ENCODE assay signal across 31 mouse cellular contexts in the genomic region with DNA sequence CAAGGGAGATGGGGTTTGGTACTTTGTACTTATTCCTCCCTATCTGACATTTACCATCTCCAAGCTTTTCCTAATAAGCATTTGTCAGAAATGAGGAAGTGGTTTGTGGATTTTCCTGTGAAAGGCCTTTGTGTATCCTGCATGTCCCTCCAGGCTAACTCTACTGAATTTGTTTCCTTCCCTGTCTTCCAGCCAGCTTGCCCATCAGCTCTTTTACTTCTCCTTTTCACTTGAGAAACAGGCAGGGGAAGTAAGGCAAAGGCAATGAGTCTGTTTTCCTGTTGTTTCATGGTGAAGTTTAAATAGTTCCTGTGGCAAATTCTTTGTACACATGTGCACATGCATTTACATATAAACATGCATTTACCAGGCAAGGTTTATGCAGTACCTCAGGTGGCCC. TPM values are rescaled to one million over a fixed set of nuclear protein-coding genes. Genes with fewer than 3 reads are reported as not detected.
DNase-seq lines count a peak whose midpoint lies in the region; ATAC-seq and TF ChIP-seq lines count a peak whose summit lies in the region.
"Had no signal": no experiment of that assay in that cellular context is flagged by ENCODE, and none has a peak within 500 bp of the region (broad histone marks: within the 10 kb centered on the region; RNA-seq: fewer than 3 reads in every experiment).

No protein-coding gene starts in this region.

- no peak for TF ChIP-seq CTCF in liver, adult 2 months (IDR thresholded peaks at IDR 0.05; ENCODE audit: low read depth, low read length)
- TF ChIP-seq CTCF in MEL (IDR thresholded peaks at IDR 0.05 in 2 of 3, conservative IDR thresholded peaks at IDR 0.05 in 1 of 3; ENCODE audit: control insufficient read depth in 1 of 3, insufficient read depth in 1 of 3, low read depth in 2 of 3, low read length in 3 of 3, poor library complexity in 1 of 3, severe bottlenecking in 1 of 3) = no peak

- no peak for TF ChIP-seq POLR2A in liver, adult 2 months (IDR thresholded peaks at IDR 0.05; ENCODE audit: extremely low read depth, insufficient read depth, low read length)
- no peak for TF ChIP-seq POLR2A in MEL (IDR thresholded peaks at IDR 0.05; ENCODE audit: control insufficient read depth in 1 of 2, insufficient read depth in 1 of 2, low read depth in 1 of 2, low read length in 2 of 2, poor library complexity in 1 of 2)

- no peaks in the 10 kb centered on the region for H3K27me3 ChIP-seq in liver, adult 2 months (ENCODE audit: control insufficient read depth, insufficient read depth, low read length)
- H3K27me3 ChIP-seq in liver, embryonic 11.5 days (replicated peaks; ENCODE audit: control insufficient read depth, insufficient read depth, low read length) = no peaks in the 10 kb centered on the region
- H3K27me3 ChIP-seq in MEL (ENCODE audit: control insufficient read depth in 1 of 2, insufficient read depth in 2 of 2, low read length in 2 of 2) = no peaks in the 10 kb centered on the region
- H3K27me3 ChIP-seq: hindbrain, embryonic 15.5 days; kidney, embryonic 15.5 days; limb, embryonic 12.5 days; liver, embryonic 12.5 days; midbrain, embryonic 15.5 days; neural tube, embryonic 12.5 days had no signal

- H3K4me1 ChIP-seq in liver, adult 2 months (ENCODE audit: control insufficient read depth, insufficient read depth, low read length) = no peaks in the 10 kb centered on the region
- H3K4me1 ChIP-seq in liver, embryonic 11.5 days (replicated peaks; ENCODE audit: control insufficient read depth, insufficient read depth, low read length) = no peaks in the 10 kb centered on the region
- H3K4me1 ChIP-seq in MEL (ENCODE audit: control insufficient read depth in 1 of 2, insufficient read depth in 2 of 2, low read length in 2 of 2) = no peaks in the 10 kb centered on the region
- H3K4me1 ChIP-seq: hindbrain, embryonic 10.5 days; hindbrain, embryonic 15.5 days; kidney, embryonic 15.5 days; limb, embryonic 12.5 days; liver, embryonic 12.5 days; midbrain, embryonic 10.5 days; midbrain, embryonic 15.5 days; neural tube, embryonic 12.5 days had no signal

- peak; percentile 23 for DNase-seq in liver, adult 2 months (ENCODE audit: extremely low read depth, low read depth, low spot score)
- no peak for DNase-seq in liver, embryonic 11.5 days (ENCODE audit: low spot score)
- DNase-seq in MEL (ENCODE audit: low read depth, low spot score) = peak; percentile 21
- no peak for DNase-seq in B cell, adult 2 months
- no peak for DNase-seq in adrenal gland, adult 8-10 months
- DNase-seq: adrenal gland, postnatal 10 days; cerebellum, adult 18-20 months; cerebellum, postnatal 10 days; forebrain, postnatal 0 days; gastrocnemius, postnatal 10 days; kidney, adult 11 months; kidney, postnatal 25 days; liver, postnatal 0 days; lung, postnatal 14 days; thymus, postnatal 25 days had no signal

- no peak for ATAC-seq in liver, embryonic 11.5 days (replicated peaks; ENCODE audit: low FRiP score)
- ATAC-seq in granulocyte monocyte progenitor cell, adult 5-6 weeks (replicated peaks; ENCODE audit: poor library complexity, severe bottlenecking) = peak; percentile 94
- peak; percentile 66; the same call in 1 of the 2 replicates for ATAC-seq in monocyte, adult 5-6 weeks (replicated peaks; ENCODE audit: insufficient number of reproducible peaks, low FRiP score, low TSS enrichment, poor library complexity, severe bottlenecking)
- ATAC-seq in frontal cortex, adult (ENCODE audit: low TSS enrichment) = no peak
- ATAC-seq: forebrain, postnatal 0 days; inflammation-experienced regulatory T-cells, adult 6 months; liver, embryonic 12.5 days; liver, postnatal 0 days; midbrain, embryonic 15.5 days had no signal

- H3K4me2 ChIP-seq in liver, embryonic 11.5 days = no peak overlapping the region
- H3K4me2 ChIP-seq: heart, embryonic 11.5 days; hindbrain, embryonic 15.5 days; kidney, embryonic 15.5 days; limb, embryonic 12.5 days; liver, embryonic 12.5 days; midbrain, embryonic 15.5 days; neural tube, embryonic 12.5 days had no signal

- no peak overlapping the region for H3K9ac ChIP-seq in liver, adult 2 months (ENCODE audit: low read depth, low read length)
- H3K9ac ChIP-seq in liver, embryonic 11.5 days (ENCODE audit: low read depth, low read length) = no peak overlapping the region
- H3K9ac ChIP-seq in MEL (ENCODE audit: control insufficient read depth, low read depth, low read length, poor library complexity, severe bottlenecking) = no peak overlapping the region
- H3K9ac ChIP-seq: forebrain, postnatal 0 days; hindbrain, embryonic 15.5 days; kidney, embryonic 15.5 days; limb, embryonic 12.5 days; liver, embryonic 12.5 days; liver, postnatal 0 days; midbrain, embryonic 15.5 days; neural tube, embryonic 12.5 days had no signal

- H3K36me3 ChIP-seq in liver, adult 2 months (ENCODE audit: control insufficient read depth, insufficient read depth, low read length) = no peaks in the 10 kb centered on the region
- no peaks in the 10 kb centered on the region for H3K36me3 ChIP-seq in liver, embryonic 11.5 days (ENCODE audit: control insufficient read depth, insufficient read depth, low read length)
- H3K36me3 ChIP-seq in MEL (ENCODE audit: control insufficient read depth in 1 of 2, insufficient read depth in 2 of 2, low read length in 2 of 2) = no peaks in the 10 kb centered on the region
- H3K36me3 ChIP-seq: hindbrain, embryonic 10.5 days; hindbrain, embryonic 15.5 days; kidney, embryonic 15.5 days; limb, embryonic 12.5 days; liver, embryonic 12.5 days; midbrain, embryonic 10.5 days; midbrain, embryonic 15.5 days; neural tube, embryonic 12.5 days had no signal

- no peak for TF ChIP-seq RAD21 in MEL (IDR thresholded peaks at IDR 0.05; ENCODE audit: low read depth, low read length)

- H3K79me2 ChIP-seq in liver, adult 2 months (ENCODE audit: control insufficient read depth, insufficient read depth, low read length) = no peaks in the 10 kb centered on the region
- no peaks in the 10 kb centered on the region for H3K79me2 ChIP-seq in MEL (ENCODE audit: control insufficient read depth, insufficient read depth, low read length, poor library complexity)

- H3K4me3 ChIP-seq in liver, adult 2 months (ENCODE audit: insufficient read depth, low read depth, low read length) = no peak overlapping the region
- no peak overlapping the region for H3K4me3 ChIP-seq in liver, embryonic 11.5 days (ENCODE audit: low read depth, low read length)
- no peak overlapping the region for H3K4me3 ChIP-seq in MEL (ENCODE audit: control insufficient read depth in 1 of 2, insufficient read depth in 1 of 2, low read depth in 2 of 2, low read length in 2 of 2)
- H3K4me3 ChIP-seq: erythroblast, embryonic 14.5 days; hindbrain, embryonic 10.5 days; hindbrain, embryonic 15.5 days; kidney, embryonic 15.5 days; layer of hippocampus, adult 2 months; left cerebral cortex, adult 2 months; limb, embryonic 12.5 days; liver, embryonic 12.5 days; midbrain, embryonic 10.5 days; midbrain, embryonic 15.5 days; neural tube, embryonic 12.5 days had no signal

- no peak overlapping the region for H3K27ac ChIP-seq in liver, adult 2 months (replicated peaks; ENCODE audit: insufficient read depth, low read depth, low read length)
- H3K27ac ChIP-seq in liver, embryonic 11.5 days (ENCODE audit: low read depth, low read length) = no peak overlapping the region
- H3K27ac ChIP-seq in MEL (ENCODE audit: control insufficient read depth, low read depth, low read length) = no peak overlapping the region
- H3K27ac ChIP-seq: hindbrain, embryonic 10.5 days; hindbrain, embryonic 15.5 days; kidney, embryonic 15.5 days; layer of hippocampus, adult 2 months; left cerebral cortex, adult 2 months; limb, embryonic 12.5 days; liver, embryonic 12.5 days; midbrain, embryonic 10.5 days; midbrain, embryonic 15.5 days; neural tube, embryonic 12.5 days had no signal

- no peak for TF ChIP-seq EP300 in MEL (IDR thresholded peaks at IDR 0.05; ENCODE audit: low read depth in 1 of 2, low read length in 2 of 2)

- no peaks in the 10 kb centered on the region for H3K9me3 ChIP-seq in liver, embryonic 11.5 days (ENCODE audit: control insufficient read depth, low read length)
- no peaks in the 10 kb centered on the region for H3K9me3 ChIP-seq in MEL (replicated peaks; ENCODE audit: insufficient read depth, low read length)
- H3K9me3 ChIP-seq: hindbrain, embryonic 10.5 days; hindbrain, embryonic 15.5 days; kidney, embryonic 15.5 days; limb, embryonic 12.5 days; liver, embryonic 12.5 days; midbrain, embryonic 10.5 days; midbrain, embryonic 15.5 days; neural tube, embryonic 12.5 days had no signal

TF ChIP-seq in MEL, 35 proteins besides CTCF, POLR2A, EP300 and RAD21:
- TF ChIP-seq USF1 (IDR thresholded peaks at IDR 0.05; ENCODE audit: low read depth, low read length) (no peak), ZC3H11A (IDR thresholded peaks at IDR 0.05; ENCODE audit: low read depth, low read length) (no peak), MAFK (IDR thresholded peaks at IDR 0.05; ENCODE audit: borderline replicate concordance, low read depth, low read length) (no peak), MAZ (IDR thresholded peaks at IDR 0.05; ENCODE audit: low read depth, low read length) (no peak), POLR2AphosphoS2 (IDR thresholded peaks at IDR 0.05; ENCODE audit: low read length) (no peak), E2F4 (IDR thresholded peaks at IDR 0.05; ENCODE audit: borderline replicate concordance, low read depth, low read length) (no peak), ZKSCAN1 (IDR thresholded peaks at IDR 0.05; ENCODE audit: low read depth, low read length) (no peak), NRF1 (IDR thresholded peaks at IDR 0.05; ENCODE audit: insufficient read depth, low read depth, low read length, poor library complexity, severe bottlenecking) (no peak), BHLHE40 (IDR thresholded peaks at IDR 0.05; ENCODE audit: borderline replicate concordance, low read depth, low read length) (no peak), TCF12 (IDR thresholded peaks at IDR 0.05; ENCODE audit: low read depth, low read length) (no peak), NELFE (IDR thresholded peaks at IDR 0.05; ENCODE audit: low read depth, low read length) (no peak), RCOR1 (IDR thresholded peaks at IDR 0.05; ENCODE audit: low read depth, low read length) (no peak), CHD1 (IDR thresholded peaks at IDR 0.05; ENCODE audit: low read depth, low read length) (no peak), HCFC1 (IDR thresholded peaks at IDR 0.05; ENCODE audit: low read depth, low read length) (no peak)
TF ChIP-seq in MEL: peak in this region for 0.

RNA-seq across cellular contexts. Expression of a gene that starts 11.6 kb away (rescaled TPM):
- total RNA-seq in liver, adult 2 months (2014; rRNA removed) = 0.65 and 0.67 TPM in 2 replicates
- 0.04 TPM in 1 of 2 replicates, not detected in the other for polyA plus RNA-seq in liver, adult 2 months (2012; rRNA removed)
- 0.89 and 1.5 TPM in 2 replicates for polyA plus RNA-seq in liver, embryonic 11.5 days (2014; fragmentation: Nextera tagmentation; extraction: Ambion mirVana)
- total RNA-seq in MEL (2012; rRNA removed) = not detected in 2 replicates
- not detected for polyA plus RNA-seq in MEL (2012; ENCODE audit: insufficient read depth in 1 of 2, insufficient read length in 2 of 2, low read depth in 1 of 2, low replicate concordance in 2 of 2, missing spikeins in 1 of 2)
- total RNA-seq in granulocyte monocyte progenitor cell, adult 5-6 weeks (2014; fragmentation: Nextera tagmentation) = 42.4 and 50.0 TPM in 2 replicates
- 70.2 and 82.8 TPM in 2 replicates for total RNA-seq in granulocyte monocyte progenitor cell, adult 5-6 weeks (2017)
- total RNA-seq in monocyte, adult 5-6 weeks (2017) = 46.0 to 66.4 TPM (median 46.1 TPM) in 3 replicates
- total RNA-seq in adrenal gland, adult 8-10 months (2022) = 1 to 10 TPM; 1.5 to 3.8 (median 2.7) TPM
- polyA plus RNA-seq: erythroblast, embryonic 14.5 days had no signal

Comparison
In these comparisons a context has a peak if more than half of its experiments do, and no peak if none do; other contexts are left out.
1. DNase-seq: peak in liver, adult 2 months (single experiment) and MEL (single experiment); none in liver, embryonic 11.5 days (single experiment), B cell, adult 2 months (0 of 2) and adrenal gland, adult 8-10 months (single experiment).
2. ATAC-seq: peak in granulocyte monocyte progenitor cell, adult 5-6 weeks (single experiment) and monocyte, adult 5-6 weeks (single experiment); none in liver, embryonic 11.5 days (single experiment) and frontal cortex, adult (single experiment).